Mouse (Mus musculus) bone marrow, adult 2 months (tissue): ENCODE results near the gene Xylb.

Source experiments
- CTCF ChIP-seq: fragments of 200-500 bp; IDR thresholded peaks from 2 replicates; pipeline ENCODE4 v1.5.1; 2011; ENCODE audit warnings: low read length, control low read depth; ENCODE audit not compliant: control insufficient read depth, insufficient read depth
- POLR2A ChIP-seq: fragments of 200-500 bp; IDR thresholded peaks from 2 replicates; pipeline ENCODE4 v1.6.1; 2011; ENCODE audit warnings: low read depth, mild to moderate bottlenecking, control low read depth, low read length, borderline replicate concordance; ENCODE audit not compliant: control insufficient read depth

DNA sequence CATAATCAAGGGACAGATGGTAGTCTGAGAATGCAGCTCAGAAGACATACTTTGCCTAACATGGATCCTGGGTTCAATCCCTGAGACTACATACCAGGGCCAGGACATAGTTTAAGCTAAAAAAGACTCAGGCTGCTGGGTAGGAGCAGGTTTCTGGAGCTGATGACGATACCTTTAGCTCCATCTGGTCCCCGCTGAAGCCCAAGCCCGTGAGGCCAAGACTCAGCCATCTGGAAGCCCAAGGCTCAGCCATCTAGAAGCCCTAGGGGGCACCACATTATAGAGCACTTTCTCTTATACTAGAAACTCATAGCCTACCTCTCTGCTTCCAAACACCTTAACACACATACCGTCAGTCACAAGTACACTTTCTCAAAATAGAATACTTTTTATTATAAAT lies 21.6 kb upstream of the Xylb start:
- TF ChIP-seq CTCF (no peak), POLR2A (no peak)
